ENCODE assay signal across 9 mouse cellular contexts in genomic region chr11:75550200-75550946, GRCm38 (mm10). TPM values are rescaled to one million over a fixed set of nuclear protein-coding genes. Genes with fewer than 3 reads are reported as not detected.
A peak's percentile ranks its signal among the peaks of the same experiment; 100 is the strongest.
DNase-seq lines count a peak whose midpoint lies in the region; ATAC-seq lines count a peak whose summit lies in the region.
"Had no signal": no experiment of that assay in that cellular context is flagged by ENCODE, and none has a peak within 500 bp of the region (broad histone marks: within the 10 kb centered on the region; RNA-seq: fewer than 3 reads in every experiment).

No protein-coding gene starts in this region.

- no peaks in the 10 kb centered on the region for H3K9me3 ChIP-seq in lung, embryonic 15.5 days

- peak overlapping the region; percentile 62 for H3K27ac ChIP-seq in lung, embryonic 15.5 days

- H3K4me2 ChIP-seq in lung, embryonic 15.5 days, result no peak overlapping the region

- no peaks in the 10 kb centered on the region for H3K27me3 ChIP-seq in lung, embryonic 15.5 days

- WGBS in lung, embryonic 15.5 days, result 39% methylated on average over 12 of the region's 12 CpGs

- ATAC-seq in lung, embryonic 15.5 days (ENCODE audit: borderline replicate concordance, extremely low read depth, low FRiP score, low TSS enrichment), result peak; percentile 20; the same call in 1 of the 2 replicates

- peaks cover 32% of the 10 kb centered on the region for H3K4me1 ChIP-seq in lung, embryonic 15.5 days

- H3K36me3 ChIP-seq in lung, embryonic 15.5 days, result no peaks in the 10 kb centered on the region

- peak; percentile 18 to 24 for DNase-seq in cerebellum, adult 18-20 months
- no peak for DNase-seq in cerebellum, adult 8-10 months
- peak; percentile 52 for DNase-seq in urinary bladder, postnatal 14 days (ENCODE audit: low spot score)
- DNase-seq in urinary bladder, postnatal 25 days (ENCODE audit: low spot score), result no peak
- no peak for DNase-seq in adrenal gland, postnatal 36 days
- no peak for DNase-seq in right cerebral cortex, adult 2 months (ENCODE audit: low spot score in 2 of 2)
- DNase-seq in retina, postnatal 1 day, result no peak

- H3K9ac ChIP-seq in lung, embryonic 15.5 days, result peak overlapping the region; percentile 8; the same call in 1 of the 2 replicates

- H3K4me3 ChIP-seq in lung, embryonic 15.5 days, result no peak overlapping the region

RNA-seq across cellular contexts. Expression of gene Slc43a2, which starts 18.9 kb away (rescaled TPM):
- polyA plus RNA-seq in lung, embryonic 15.5 days (2015; fragmentation: Nextera tagmentation; extraction: Ambion mirVana), result 5.6 and 6.9 TPM in 2 replicates
- total RNA-seq in adrenal gland, postnatal 36 days (2021), result 10 to 100 TPM; 21.4 TPM

RNA-seq across cellular contexts. Expression of gene Scarf1, which starts 37.0 kb away (rescaled TPM):
- 16.2 and 16.3 TPM in 2 replicates for polyA plus RNA-seq in lung, embryonic 15.5 days (2015; fragmentation: Nextera tagmentation; extraction: Ambion mirVana)
- 1 to 10 TPM; 8.7 TPM for total RNA-seq in adrenal gland, postnatal 36 days (2021)

RNA-seq across cellular contexts. Expression of gene Pitpna, which starts 37.5 kb away (rescaled TPM):
- polyA plus RNA-seq in lung, embryonic 15.5 days (2015; fragmentation: Nextera tagmentation; extraction: Ambion mirVana), result 73.4 and 76.8 TPM in 2 replicates
- 100 to 1,000 TPM; 169 to 177 TPM for total RNA-seq in adrenal gland, postnatal 36 days (2021)

RNA-seq across cellular contexts. Expression of gene Rilp, which starts 40.5 kb away (rescaled TPM):
- 0.66 and 0.83 TPM in 2 replicates for polyA plus RNA-seq in lung, embryonic 15.5 days (2015; fragmentation: Nextera tagmentation; extraction: Ambion mirVana)
- 10 to 100 TPM in 1 of 2 experiments, 1 to 10 TPM in 1; 9.3 to 11.5 TPM for total RNA-seq in adrenal gland, postnatal 36 days (2021)
- total RNA-seq: hematopoietic stem cell, adult 5-6 weeks had no signal

Comparison
In these comparisons a context has a peak if more than half of its experiments do, and no peak if none do; other contexts are left out.
1. DNase-seq: peak in cerebellum, adult 18-20 months (2 of 2) and urinary bladder, postnatal 14 days (single experiment); none in cerebellum, adult 8-10 months (single experiment), urinary bladder, postnatal 25 days (single experiment), adrenal gland, postnatal 36 days (0 of 2), right cerebral cortex, adult 2 months (0 of 2) and retina, postnatal 1 day (single experiment).